Mouse (Mus musculus) adrenal gland, adult 8-10 months (tissue): ENCODE results near the gene Miip. TPM values are rescaled to one million over a fixed set of nuclear protein-coding genes. Genes with fewer than 3 reads are reported as not detected.
"Not testable (repeated sequence)": the region's sequence is repeated elsewhere in the genome, so short reads cannot be mapped to it uniquely, and the experiment has no call there.

Experiments
- DNase-seq: peaks from one replicate; pipeline ENCODE4 v3.0.0; 2022
- total RNA-seq, 4 experiments: library from RNA; stranded (reverse); gene quantifications; 2 replicates each; pipeline ENCODE4 v1.2.4; 2022

The Miip gene
- total RNA-seq, 4 experiments from 2014 or later = 18.4 to 33.8 (median 29.1) TPM

DNA sequence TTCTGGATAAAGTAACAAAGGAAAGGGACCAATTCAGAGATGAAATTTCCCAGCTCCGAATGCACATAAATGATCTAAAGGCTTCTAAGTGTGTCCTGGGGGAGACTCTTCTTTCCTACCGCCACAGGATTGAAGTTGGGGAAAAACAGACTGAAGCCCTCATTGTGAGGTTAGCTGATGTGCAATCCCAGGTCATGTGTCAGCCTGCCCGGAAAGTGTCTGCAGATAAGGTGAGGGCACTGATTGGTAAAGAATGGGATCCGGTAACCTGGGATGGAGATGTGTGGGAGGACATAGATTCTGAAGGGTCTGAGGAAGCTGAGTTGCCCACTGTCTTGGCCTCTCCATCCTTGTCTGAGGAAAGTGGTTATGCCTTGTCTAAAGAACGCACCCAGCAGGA is 622 bp upstream of the Miip start:
- DNase-seq = no peak

DNA sequence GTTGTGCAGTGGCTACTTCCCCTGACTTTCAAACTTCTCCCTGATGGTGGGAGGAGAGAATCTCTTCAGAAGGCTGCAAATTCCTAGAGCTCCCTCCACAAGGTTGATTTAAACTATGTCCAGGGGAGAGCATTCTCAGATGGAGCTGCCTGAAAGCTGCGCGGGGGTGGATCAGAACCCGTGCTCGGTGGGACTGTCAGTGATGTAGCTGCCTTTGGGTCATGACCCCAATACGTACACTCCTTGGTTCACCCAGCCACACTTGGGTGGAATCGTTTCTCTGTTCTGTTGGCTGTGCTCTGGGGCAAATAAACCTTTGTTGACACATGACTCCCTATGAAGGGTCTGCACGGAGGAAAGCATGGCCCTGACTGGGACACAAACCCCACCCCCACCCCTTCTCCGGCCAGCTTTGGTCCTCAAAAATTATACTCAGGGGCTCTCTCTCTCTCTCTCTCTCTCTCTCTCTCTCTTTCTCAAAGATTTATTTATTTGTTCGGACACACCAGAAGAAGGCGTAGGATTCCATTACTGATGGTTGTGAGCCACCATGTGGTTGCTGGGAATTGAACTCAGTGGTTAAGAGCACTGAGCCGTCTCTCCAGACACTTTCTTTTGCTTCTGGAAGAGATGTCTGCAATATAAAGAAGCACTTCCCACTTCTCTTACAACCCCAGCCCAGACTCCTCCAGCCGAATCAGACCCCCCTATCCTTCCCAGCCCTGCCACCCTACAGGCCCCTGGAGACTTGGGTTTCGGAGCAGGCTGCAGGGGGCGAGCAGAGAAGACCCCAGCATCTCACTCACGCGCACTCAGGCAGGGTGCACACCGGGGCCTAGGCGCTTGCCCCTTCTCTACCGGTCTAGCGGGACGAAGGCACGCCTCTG is 810 bp downstream of the Miip start:
- DNase-seq = no peak

DNA sequence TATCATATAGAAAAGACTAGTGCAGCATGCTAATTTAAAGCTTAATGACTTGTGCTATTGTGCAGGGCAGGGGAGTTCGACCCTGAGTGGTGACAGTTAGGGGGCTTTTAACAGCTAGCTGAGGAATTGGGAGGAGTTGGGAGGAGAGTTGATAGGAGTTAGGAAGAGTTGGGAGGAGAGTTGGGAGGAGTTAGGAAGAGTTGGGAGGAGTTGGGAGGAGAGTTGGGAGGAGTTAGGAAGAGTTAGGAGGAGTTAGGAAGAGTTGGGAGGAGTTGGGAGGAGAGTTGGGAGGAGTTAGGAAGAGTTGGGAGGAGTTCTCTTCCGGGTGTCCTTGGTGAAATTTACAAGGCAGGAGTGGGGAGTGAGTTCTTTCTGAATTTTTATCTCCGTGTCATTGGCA is 1.8 kb downstream of the Miip start:
- DNase-seq = not testable (repeated sequence)

DNA sequence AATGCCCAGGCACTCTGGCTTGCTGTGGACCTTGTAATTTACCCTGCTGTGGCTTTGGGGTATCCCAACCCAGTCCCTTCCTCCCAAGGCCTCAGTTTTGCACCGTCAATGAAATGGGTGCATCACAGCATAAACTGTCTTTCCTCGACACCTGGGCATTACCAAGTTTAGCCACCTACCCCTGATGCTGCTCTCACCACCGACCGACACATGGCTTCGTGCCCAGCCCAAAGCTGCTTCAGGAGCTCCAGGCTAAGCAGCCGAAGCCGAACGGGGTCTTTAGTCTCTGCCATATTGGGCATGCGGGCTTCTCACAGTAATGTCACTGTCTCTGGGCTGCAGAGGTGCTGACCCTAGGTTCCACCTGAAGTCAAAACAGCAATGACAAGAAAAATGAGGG is 2.6 kb downstream of the Miip start:
- DNase-seq = no peak

DNA sequence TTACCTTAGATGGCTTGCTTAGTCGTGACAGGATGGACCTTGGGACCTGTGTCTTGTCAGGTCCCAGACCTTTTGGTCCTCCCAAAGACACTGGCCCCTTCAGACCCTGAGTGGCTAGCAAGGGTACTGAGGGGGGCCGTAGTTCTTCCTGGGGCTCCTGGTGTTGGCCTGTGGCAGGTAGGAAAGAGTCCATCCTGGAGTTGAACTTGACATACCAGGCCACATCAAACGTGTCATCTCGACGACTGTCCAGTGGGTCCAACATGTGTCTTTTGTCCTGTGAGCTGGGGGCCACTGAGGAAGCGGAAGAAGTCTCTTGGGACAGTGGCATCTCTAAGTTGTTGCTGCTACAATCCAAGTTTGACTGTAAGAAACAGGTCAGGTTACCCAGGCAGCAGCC is 3.0 kb downstream of the Miip start:
- DNase-seq = no peak

DNA sequence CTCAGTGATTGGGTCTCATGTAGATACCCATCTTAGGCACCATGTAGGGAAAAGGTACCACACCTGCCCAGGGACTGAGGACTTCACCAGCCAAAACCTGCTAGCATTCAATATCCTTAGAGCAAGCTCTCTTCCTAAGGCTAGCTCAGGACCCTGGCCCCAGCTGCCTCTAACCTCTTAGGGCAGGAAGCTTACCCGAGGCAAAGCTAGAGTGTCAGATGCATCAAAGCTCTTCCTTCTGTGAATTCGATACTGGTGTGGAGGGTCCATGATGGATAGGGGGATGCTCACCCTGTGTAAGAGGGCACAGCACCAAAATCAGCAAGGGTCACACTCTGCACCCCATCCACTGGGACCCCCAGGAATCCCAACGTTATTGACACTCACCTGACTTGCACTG is 6.6 kb downstream of the Miip start:
- no peak for DNase-seq

DNA sequence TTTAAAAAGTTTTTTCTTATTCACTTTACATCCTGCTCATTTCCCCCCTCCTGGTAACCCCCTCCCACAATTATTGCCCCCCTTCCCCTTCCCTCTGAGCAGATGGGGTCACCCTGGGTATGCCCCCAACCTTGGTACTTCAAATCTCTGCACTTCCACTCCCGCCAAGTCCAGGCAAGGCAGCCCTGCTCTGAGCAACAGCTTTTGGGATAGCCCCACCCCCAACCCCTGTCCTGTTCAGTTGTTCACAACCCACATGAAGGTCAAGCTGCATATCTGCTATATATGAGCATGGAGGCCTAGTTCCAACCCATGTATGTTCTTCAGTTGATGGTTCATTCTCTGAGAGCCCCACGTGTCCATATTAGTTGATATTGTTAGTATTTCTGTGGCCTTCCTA is 17.8 kb downstream of the Miip start:
- no peak for DNase-seq

DNA sequence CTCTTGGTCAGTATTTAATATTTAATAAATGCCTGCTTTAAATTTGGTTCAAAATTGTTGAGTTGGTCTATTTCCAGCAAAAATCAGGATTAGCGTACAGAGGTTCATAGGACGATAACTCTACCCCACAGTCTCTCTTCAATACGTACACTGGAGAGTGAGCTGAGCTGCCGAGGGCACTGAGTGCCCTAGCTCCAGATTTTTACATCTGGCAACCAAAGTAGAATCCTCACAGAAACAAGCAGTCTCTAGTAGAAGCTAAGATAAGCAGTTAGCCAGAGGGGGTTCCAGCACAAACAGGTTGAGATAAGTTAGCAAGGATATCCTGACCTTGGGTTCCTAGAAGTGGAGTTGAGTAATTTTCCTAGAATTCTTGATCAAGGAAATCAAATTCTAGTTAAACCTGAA is 20.0 kb downstream of the Miip start:
- no peak for DNase-seq

DNA sequence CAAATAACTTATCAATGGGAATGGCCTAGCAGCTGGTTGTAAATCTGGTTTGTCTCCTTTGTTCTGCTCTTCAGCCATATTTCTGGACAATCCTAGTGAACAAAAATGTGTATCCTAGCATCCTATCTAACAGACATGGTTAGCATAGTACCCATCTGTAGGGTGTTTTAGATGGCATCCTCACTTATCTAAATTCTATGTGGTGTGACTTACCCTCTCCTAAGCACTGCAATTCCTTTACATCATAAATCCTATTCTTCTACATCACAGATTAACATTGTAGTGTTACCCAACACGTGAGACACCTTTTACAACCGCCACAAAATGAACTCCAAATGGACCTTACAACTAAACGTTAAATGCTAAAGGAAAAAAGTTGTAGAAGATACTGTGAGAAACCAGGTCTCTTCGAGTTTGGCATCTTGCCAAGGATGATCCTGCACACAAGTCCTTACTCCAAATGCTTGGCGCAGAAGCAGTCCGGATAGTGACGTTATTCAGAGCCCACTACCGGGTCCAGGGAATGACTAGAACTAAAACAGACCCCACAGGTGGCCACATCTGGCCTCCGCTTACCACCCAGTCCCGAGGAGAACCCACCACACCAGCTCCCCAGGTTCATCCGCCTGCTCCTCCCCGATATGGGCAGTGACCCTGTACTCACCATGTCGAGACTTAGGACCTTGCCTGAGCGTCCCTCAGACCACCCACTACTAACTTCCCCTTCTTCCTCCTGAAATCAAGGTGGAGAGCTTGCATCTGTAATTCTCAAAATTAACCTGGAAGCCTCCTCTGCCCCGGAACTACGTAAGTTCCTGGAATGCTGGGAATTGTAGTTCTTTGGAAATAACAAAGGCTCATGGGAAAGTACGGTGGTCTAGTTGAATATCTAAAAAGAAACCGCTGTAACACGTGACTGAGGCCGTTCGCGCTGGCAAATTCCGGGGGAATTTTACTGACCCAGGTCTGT is 20.7 kb downstream of the Miip start, which contains the start of gene Zfp933:
Zfp933 (minus strand) TSS at position 753 of the 970 bp plus-strand sequence.
- DNase-seq = peak; percentile 63

DNA sequence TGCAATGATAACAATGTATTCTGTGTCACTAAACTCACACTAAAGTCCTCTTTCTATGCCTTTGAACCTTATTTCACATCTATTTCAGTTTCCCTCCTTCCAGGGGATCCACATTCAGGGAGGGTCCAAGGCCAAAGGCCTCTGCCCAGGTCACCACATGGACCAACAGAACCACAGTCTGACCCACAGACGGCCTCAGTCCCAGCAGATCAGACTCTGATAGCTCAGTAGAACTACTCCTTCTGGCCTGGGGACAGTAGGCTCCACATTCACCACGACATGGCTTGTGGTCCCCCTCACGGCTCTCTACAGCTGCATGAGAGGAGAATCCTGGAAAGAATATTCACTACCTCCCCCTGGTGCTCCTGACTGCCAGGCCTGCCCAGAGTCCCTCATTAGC is 25.7 kb downstream of the Miip start:
- DNase-seq = no peak

DNA sequence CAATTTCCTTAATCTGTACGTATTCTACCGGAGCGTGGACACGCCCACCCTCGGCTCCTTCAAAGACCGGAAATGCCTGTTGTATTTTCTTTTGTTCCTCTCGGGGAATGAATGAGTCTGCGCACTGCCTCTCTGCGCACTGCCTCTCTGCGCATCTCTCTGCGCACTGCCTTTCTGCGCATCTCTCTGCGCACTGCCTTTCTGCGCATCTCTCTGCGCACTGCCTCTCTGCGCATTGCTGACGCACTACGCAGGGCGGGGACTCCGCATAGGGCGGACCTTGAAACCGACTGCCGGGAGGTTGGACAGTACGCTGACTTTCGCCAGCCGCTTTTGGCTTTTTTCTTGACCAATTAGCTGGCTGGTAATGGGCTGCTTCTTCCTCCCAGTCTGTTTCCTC is 29.3 kb downstream of the Miip start:
- DNase-seq = not testable (repeated sequence)

DNA sequence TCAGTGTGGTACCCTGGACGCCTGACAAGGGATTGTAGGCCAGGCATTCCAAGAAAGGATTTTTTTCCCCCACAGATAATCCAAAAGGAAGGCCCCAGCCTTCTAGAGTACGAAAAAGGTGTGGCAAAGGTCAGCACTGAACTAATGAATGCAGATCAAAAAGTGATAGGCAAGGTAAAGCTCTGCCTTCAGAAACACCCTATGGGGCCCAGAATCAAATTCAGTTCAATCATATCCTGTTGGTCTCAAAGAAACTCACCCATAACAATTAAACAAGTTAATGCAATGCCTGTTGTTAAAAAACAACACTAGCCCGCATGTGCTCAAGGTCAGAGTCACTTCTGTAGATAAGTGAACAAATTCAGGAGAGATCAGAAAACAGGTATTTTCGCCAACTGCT is 44.2 kb downstream of the Miip start:
- no peak for DNase-seq

DNA sequence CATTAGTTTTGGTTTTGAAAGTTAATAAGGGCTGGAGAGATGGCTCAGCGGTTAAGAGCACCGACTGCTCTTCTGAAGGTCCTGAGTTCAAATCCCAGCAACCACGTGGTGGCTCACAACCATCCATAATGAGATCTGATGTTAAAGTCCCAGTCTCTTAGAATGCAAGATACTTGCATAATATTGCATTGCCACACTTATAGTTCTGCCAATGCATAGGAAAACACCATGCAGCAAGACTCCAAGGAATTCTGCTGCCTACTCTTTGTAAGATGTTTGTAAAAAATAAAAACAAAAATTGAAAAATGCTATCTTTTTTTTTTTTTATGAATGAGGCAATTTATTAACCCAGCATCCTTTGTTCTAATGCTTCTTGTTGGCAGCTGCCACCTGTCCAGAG is 47.2 kb downstream of the Miip start:
- DNase-seq = not testable (repeated sequence)

DNA sequence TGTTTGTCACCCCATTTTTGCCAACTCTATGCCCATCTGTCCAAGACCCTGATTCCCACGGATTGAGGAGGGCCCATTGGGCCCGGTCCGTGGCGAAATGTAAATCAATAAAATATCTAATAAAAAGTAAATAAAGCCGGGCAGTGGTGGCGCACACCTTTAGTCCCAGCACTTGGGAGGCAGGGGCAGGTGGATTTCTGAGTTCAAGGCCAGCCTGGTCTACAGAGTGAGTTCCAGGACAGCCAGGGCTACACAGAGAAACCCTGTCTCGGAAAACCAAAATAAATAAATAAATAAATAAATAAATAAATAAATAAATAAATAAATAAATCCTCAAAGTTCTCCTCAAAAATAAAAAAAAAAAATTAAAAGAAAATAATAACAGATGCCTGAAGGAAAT is 49.0 kb downstream of the Miip start:
- not testable (repeated sequence) for DNase-seq

DNA sequence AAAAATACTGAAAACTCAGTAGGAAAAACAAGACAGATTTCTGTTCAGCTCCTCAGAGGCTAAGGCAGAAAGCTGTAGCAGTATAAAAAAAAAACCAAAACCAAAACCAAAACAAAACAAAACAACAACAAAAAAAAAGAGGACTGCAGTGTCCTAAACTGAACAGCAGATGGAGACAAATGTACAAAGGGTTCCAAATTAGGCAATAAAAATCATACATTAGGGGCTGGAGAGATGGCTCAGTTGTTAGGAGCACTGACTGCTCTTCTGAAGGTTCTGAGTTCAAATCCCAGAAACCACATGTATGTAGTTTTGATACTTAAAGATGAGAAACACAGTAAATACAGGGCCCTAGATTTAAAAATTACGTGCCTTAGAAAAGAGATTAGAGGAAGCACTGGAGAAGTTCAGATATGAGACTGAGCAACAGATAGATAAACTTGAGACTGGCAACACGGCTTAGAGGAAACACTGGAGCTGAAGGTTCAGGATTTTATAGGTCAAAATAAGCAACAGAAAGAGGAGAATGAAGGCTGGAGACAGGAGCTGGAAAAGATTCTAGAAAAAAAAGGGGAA is 53.9 kb downstream of the Miip start:
- no peak for DNase-seq

DNA sequence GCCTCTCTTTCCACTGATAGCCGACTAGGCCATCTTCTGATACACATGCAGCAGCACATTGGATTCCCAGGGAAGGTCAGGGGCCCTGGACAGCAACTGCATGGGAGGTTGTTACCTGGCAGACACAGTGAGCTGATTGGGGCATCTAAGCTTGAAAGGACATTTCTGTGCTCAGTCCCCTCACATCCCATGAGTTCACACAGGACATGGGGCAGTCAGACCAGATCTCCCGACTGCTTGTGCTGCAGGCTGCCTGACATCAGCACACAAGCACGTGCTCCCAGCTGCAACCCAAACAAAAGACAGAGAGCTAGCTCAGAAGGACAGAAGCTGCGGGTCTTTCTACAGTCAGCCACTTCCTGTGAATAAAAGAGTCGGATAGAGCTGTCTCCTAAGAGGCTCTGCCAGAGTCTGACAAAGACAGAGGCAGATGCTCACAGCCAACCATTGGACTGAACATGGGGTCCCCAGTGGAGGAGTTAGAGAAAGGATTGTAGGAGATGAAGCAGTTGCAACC is 55.3 kb downstream of the Miip start:
- no peak for DNase-seq

Other genes with a start within 250 kb of the Miip start
- gene Zfp979, start 226.3 kb downstream of the Miip start, total RNA-seq = 1 to 10 TPM; 2.9 to 4.2 (median 3.2) TPM
- gene Zfp534, start 166.3 kb downstream of the Miip start, total RNA-seq = under 1 TPM; 0.10 to 0.20 (median 0.12) TPM
- gene Zfp984, start 59.0 kb downstream of the Miip start, total RNA-seq = 1 to 10 TPM; 4.5 to 8.1 (median 5.5) TPM
- 10 to 100 TPM; 36.0 to 78.9 (median 42.2) TPM for gene Zfp933, start 20.4 kb downstream of the Miip start, total RNA-seq
- 10 to 100 TPM; 10.8 to 16.2 (median 13.3) TPM for gene Fv1, start 163 bp upstream of the Miip start, total RNA-seq
- 100 to 1,000 TPM; 119 to 236 (median 168) TPM for gene Mfn2, start 35.9 kb upstream of the Miip start, total RNA-seq
- 10 to 100 TPM; 31.2 to 44.5 (median 39.4) TPM for gene Plod1, start 68.0 kb upstream of the Miip start, total RNA-seq
- gene 2510039O18Rik, start 72.1 kb upstream of the Miip start, total RNA-seq = 10 to 100 TPM; 45.5 to 52.4 (median 47.4) TPM
- under 1 TPM in 1 of 4 experiments, not detected in 3; 0.40 TPM for gene Nppb, start 117.0 kb upstream of the Miip start, total RNA-seq
- not detected for gene Nppa, start 131.9 kb upstream of the Miip start, total RNA-seq
- gene Clcn6, start 170.0 kb upstream of the Miip start, total RNA-seq = 10 to 100 TPM; 10.1 to 20.4 (median 15.8) TPM
- 10 to 100 TPM; 24.2 to 51.9 (median 36.7) TPM for gene Mthfr, start 170.3 kb upstream of the Miip start, total RNA-seq
- 100 to 1,000 TPM; 117 to 136 (median 124) TPM for gene Agtrap, start 219.2 kb upstream of the Miip start, total RNA-seq